Mouse (Mus musculus): ENCODE results near the gene Reep1.

DNA sequence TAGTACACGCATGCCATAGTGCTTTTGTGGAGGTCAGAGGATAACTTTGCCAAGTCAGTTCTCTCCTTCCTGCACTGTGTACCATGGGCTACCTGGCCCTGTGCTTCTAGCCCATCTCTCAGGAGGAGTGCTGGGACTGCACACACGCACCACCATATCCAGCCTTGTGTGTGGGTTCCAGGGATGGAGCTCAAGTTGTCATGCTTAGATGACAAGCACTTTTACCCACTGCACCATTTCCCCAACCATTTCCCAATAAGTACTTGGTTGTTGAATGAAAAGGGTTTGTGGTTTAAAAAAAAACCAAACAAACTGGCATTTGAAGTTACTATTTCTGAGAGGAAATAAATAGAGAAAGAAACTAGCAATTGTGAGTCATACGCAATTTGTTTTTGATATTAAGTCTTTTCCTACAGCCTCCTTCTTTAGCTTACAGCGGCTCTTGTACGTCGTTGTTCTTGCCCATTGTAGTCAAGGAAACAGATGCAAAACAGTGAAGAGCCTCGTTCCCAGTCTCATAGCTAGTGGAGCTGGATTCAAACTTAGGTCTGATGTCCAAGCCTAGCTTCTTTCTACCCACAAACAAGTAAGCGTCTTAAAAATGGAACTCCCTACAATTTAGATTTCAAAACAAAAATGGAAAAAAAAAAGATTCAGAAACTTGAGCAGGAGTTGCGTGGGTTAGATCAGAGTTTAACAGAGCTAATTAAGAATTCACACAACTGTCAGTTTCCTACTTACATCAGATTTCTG, 38.3 kb downstream of the Reep1 start:
- TF ChIP-seq CTCF (IDR thresholded peaks at IDR 0.05; ENCODE audit: low read depth, low read length) (no peak), EP300 (IDR thresholded peaks at IDR 0.05; ENCODE audit: insufficient read depth, low read depth, low read length) (no peak), POLR2A (IDR thresholded peaks at IDR 0.05; ENCODE audit: insufficient read depth, low read length) (no peak)

All from ES-Bruce4 (cell line).